In the genomic region with DNA sequence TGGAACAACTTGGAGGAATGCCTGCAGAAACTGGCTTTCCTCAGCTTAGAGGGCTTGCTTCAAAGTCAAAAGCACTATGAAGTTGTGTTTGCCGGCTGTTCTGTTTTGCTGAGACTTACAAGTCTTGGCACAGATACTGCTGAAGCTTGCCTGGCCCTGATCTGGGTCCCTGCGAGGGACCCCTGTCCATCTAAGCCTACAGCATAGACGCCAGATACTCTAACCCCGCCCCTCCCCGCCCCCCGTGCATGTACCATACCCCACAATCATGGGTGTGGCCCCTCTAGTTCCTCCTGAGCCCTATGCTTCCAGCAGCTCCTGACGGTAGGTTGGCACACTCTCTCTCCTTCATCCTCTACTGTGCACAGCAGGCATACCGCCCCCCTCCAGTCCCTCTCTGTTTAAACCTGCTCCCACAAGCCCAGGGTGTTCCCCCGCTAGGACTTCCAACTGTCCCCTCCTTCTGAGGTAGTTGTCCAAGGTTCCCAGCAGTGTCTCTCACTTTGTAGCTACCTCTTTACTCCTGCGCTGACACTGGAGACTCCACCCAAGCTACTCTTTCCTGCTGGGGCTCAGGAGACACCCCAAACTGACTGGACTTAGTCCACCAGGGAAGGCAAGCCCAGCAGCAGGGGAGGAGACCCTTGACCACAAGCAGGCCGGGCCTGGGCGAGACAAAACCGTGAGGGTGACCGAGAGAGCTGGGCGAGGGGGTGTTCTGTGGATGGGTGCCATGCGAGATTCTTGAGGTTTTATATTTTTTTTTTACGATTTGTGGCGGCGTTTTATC, we compare ENCODE assay signal across 8 mouse cellular contexts. TPM values are rescaled to one million over a fixed set of nuclear protein-coding genes. Genes with fewer than 3 reads are reported as not detected.
DNase-seq lines count a peak whose midpoint lies in the region; ATAC-seq and TF ChIP-seq lines count a peak whose summit lies in the region.

No protein-coding gene starts in this region.

- no peaks in the 10 kb centered on the region for H3K9me3 ChIP-seq in heart, embryonic 13.5 days
- H3K9me3 ChIP-seq in hindbrain, embryonic 13.5 days = no peaks in the 10 kb centered on the region
- no peaks in the 10 kb centered on the region for H3K9me3 ChIP-seq in midbrain, embryonic 13.5 days

- no peak for TF ChIP-seq CTCF in bone marrow macrophage, adult 2 months (IDR thresholded peaks at IDR 0.05; ENCODE audit: low read depth, low read length)
- TF ChIP-seq CTCF in thymus, adult 2 months (IDR thresholded peaks at IDR 0.05; ENCODE audit: borderline replicate concordance, control insufficient read depth, extremely low read depth, insufficient read depth, low read length, poor library complexity) = no peak

- H3K9ac ChIP-seq in heart, embryonic 13.5 days = peak overlapping the region; percentile 85
- H3K9ac ChIP-seq in hindbrain, embryonic 13.5 days = peak overlapping the region; percentile 95; the same call in 1 of the 2 replicates
- no peak overlapping the region; the same call in 1 of the 2 replicates for H3K9ac ChIP-seq in midbrain, embryonic 13.5 days (replicated peaks)

- no peak for TF ChIP-seq POLR2A in bone marrow macrophage, adult 2 months (IDR thresholded peaks at IDR 0.05; ENCODE audit: borderline replicate concordance, low read depth, low read length)
- no peak for TF ChIP-seq POLR2A in thymus, adult 2 months (IDR thresholded peaks at IDR 0.05; ENCODE audit: control insufficient read depth, extremely low read depth, insufficient read depth, low read length, poor library complexity)

- intact Hi-C loops in heart, postnatal 25 days (cut with DNase I) = loop anchor here (1.0 to 10.0 kb wide), 5 partner anchors 74 to 280 kb away; no protein-coding TSS in a partner anchor

- no peak for ATAC-seq in heart, embryonic 13.5 days (ENCODE audit: extremely low read depth, insufficient number of reproducible peaks, low FRiP score, low TSS enrichment)
- peak; percentile 34; the same call in 1 of the 2 replicates for ATAC-seq in hindbrain, embryonic 13.5 days (ENCODE audit: low FRiP score)
- ATAC-seq in midbrain, embryonic 13.5 days = peak; percentile 40

- peak overlapping the region; percentile 94 for H3K4me2 ChIP-seq in heart, embryonic 13.5 days
- H3K4me2 ChIP-seq in hindbrain, embryonic 13.5 days = peak overlapping the region; percentile 96
- peak overlapping the region; percentile 99 for H3K4me2 ChIP-seq in midbrain, embryonic 13.5 days (replicated peaks)

- H3K27ac ChIP-seq in heart, embryonic 13.5 days (replicated peaks) = no peak overlapping the region
- H3K27ac ChIP-seq in bone marrow macrophage, adult 2 months (ENCODE audit: insufficient read depth, low read depth, low read length) = peak overlapping the region; percentile 22; the same call in 1 of the 2 replicates
- H3K27ac ChIP-seq in hindbrain, embryonic 13.5 days = peak overlapping the region; percentile 84
- H3K27ac ChIP-seq in midbrain, embryonic 13.5 days = no peak overlapping the region
- H3K27ac ChIP-seq in thymus, adult 2 months (ENCODE audit: control insufficient read depth, insufficient read depth, low read length) = no peak overlapping the region

- WGBS in heart, embryonic 13.5 days = 10% methylated on average over 19 of the region's 19 CpGs
- 16% methylated on average over 19 of the region's 19 CpGs for WGBS in hindbrain, embryonic 13.5 days
- 14% methylated on average over 19 of the region's 19 CpGs for WGBS in midbrain, embryonic 13.5 days
- 17% methylated on average over 19 of the region's 19 CpGs for WGBS in thymus, adult 2 months

- no peak for DNase-seq in heart, postnatal 25 days (ENCODE audit: low spot score)
- DNase-seq in thymus, adult 2 months = no peak
- DNase-seq in adrenal gland, adult 2 months = no peak
- no peak for DNase-seq in right cerebral cortex, postnatal 10 days (ENCODE audit: low spot score in 2 of 2)

- peak overlapping the region; percentile 63 for H3K4me3 ChIP-seq in heart, embryonic 13.5 days
- peak overlapping the region; percentile 40 for H3K4me3 ChIP-seq in bone marrow macrophage, adult 2 months (ENCODE audit: insufficient read depth, low read length)
- peak overlapping the region; percentile 73 for H3K4me3 ChIP-seq in hindbrain, embryonic 13.5 days
- H3K4me3 ChIP-seq in midbrain, embryonic 13.5 days (replicated peaks) = peak overlapping the region; percentile 66
- no peak overlapping the region for H3K4me3 ChIP-seq in thymus, adult 2 months (ENCODE audit: control insufficient read depth, insufficient read depth, low read length)

- peaks cover 90% of the 10 kb centered on the region for H3K27me3 ChIP-seq in heart, embryonic 13.5 days (replicated peaks)
- H3K27me3 ChIP-seq in hindbrain, embryonic 13.5 days = 0 out of 2 replicates have a peak, but pooled peaks cover 3% of the 10 kb centered on the region
- H3K27me3 ChIP-seq in midbrain, embryonic 13.5 days = peaks cover 6% of the 10 kb centered on the region; the same call in 1 of the 2 replicates
- H3K27me3 ChIP-seq in thymus, adult 2 months (ENCODE audit: control insufficient read depth, insufficient read depth, low read length) = peaks cover 5% of the 10 kb centered on the region; the same call in 1 of the 2 replicates

- H3K36me3 ChIP-seq in heart, embryonic 13.5 days = no peaks in the 10 kb centered on the region
- H3K36me3 ChIP-seq in hindbrain, embryonic 13.5 days = peaks cover 10% of the 10 kb centered on the region
- H3K36me3 ChIP-seq in midbrain, embryonic 13.5 days = no peaks in the 10 kb centered on the region; the same call in 1 of the 2 replicates
- no peaks in the 10 kb centered on the region for H3K36me3 ChIP-seq in thymus, adult 2 months (ENCODE audit: control insufficient read depth, insufficient read depth, low read length)

- H3K4me1 ChIP-seq in heart, embryonic 13.5 days = peaks cover 21% of the 10 kb centered on the region
- H3K4me1 ChIP-seq in bone marrow macrophage, adult 2 months (ENCODE audit: control insufficient read depth, insufficient read depth, low read length) = peaks cover 15% of the 10 kb centered on the region
- H3K4me1 ChIP-seq in hindbrain, embryonic 13.5 days (replicated peaks) = peaks cover 60% of the 10 kb centered on the region
- peaks cover 60% of the 10 kb centered on the region for H3K4me1 ChIP-seq in midbrain, embryonic 13.5 days (replicated peaks)
- H3K4me1 ChIP-seq in thymus, adult 2 months (replicated peaks; ENCODE audit: control insufficient read depth, insufficient read depth, low read length) = no peaks in the 10 kb centered on the region

RNA-seq across cellular contexts. Expression of gene Olfm1, which starts 12.1 kb away (rescaled TPM):
- polyA plus RNA-seq in heart, embryonic 13.5 days (2015; fragmentation: Nextera tagmentation; extraction: Ambion mirVana) = 4.9 and 5.3 TPM in 2 replicates
- total RNA-seq in heart, postnatal 25 days (2021) = 10 to 100 TPM in 1 of 2 experiments, 1 to 10 TPM in 1; 9.3 to 10.3 TPM
- 87.3 and 89.9 TPM in 2 replicates for polyA plus RNA-seq in bone marrow macrophage, adult 2 months (2012; ENCODE audit: insufficient read depth, insufficient read length, missing spikeins)
- 267 and 274 TPM in 2 replicates for polyA plus RNA-seq in hindbrain, embryonic 13.5 days (2015; fragmentation: Nextera tagmentation; extraction: Ambion mirVana)
- 171 and 203 TPM in 2 replicates for polyA plus RNA-seq in midbrain, embryonic 13.5 days (2015; fragmentation: Nextera tagmentation; extraction: Ambion mirVana)
- 9.8 TPM in 2 replicates for polyA plus RNA-seq in thymus, adult 2 months (2012; rRNA removed)
- total RNA-seq in adrenal gland, adult 2 months (2021) = 10 to 100 TPM; 34.9 to 40.4 TPM
- 73.8 and 87.2 TPM in 2 replicates for polyA plus RNA-seq in adrenal gland, adult 2 months (2012; rRNA removed)

Comparison
In these comparisons a context has a peak if more than half of its experiments do, and no peak if none do; other contexts are left out.
1. H3K27ac ChIP-seq: peak in bone marrow macrophage, adult 2 months (single experiment) and hindbrain, embryonic 13.5 days (single experiment); none in heart, embryonic 13.5 days (single experiment), midbrain, embryonic 13.5 days (single experiment) and thymus, adult 2 months (single experiment).
2. Peak in every context shown above with its lines, with median percentiles within 50 percentile points of each other: H3K4me2 ChIP-seq.